Mouse (Mus musculus): Measurements from ENCODE around the gene Phlpp1. TPM values are rescaled to one million over a fixed set of nuclear protein-coding genes. Genes with fewer than 3 reads are reported as not detected.

Gene Phlpp1
- polyA plus RNA-seq, 1 experiment from 2014 or later = 0.73 TPM

GRCm38 (mm10) chr1:106275731-106276130 lies 104.2 kb downstream of the Phlpp1 start:
- H3K4me2 ChIP-seq (ENCODE audit: low read depth, low read length) = no peak overlapping the region
- TF ChIP-seq CTCF (IDR thresholded peaks at IDR 0.05; ENCODE audit: low read depth) (no peak), EP300 (IDR thresholded peaks at IDR 0.05; ENCODE audit: low read depth) (no peak)
- 81% methylated on average over 7 of the region's 7 CpGs for WGBS (ENCODE audit: insufficient replicate concordance)
- H3K4me3 ChIP-seq (ENCODE audit: low read depth, low read length) = no peak overlapping the region
- H3K9me3 ChIP-seq (ENCODE audit: low read length) = no peaks in the 10 kb centered on the region
- H3K36me3 ChIP-seq (replicated peaks; ENCODE audit: insufficient read depth, low read length) = no peaks in the 10 kb centered on the region
- ATAC-seq (no peak), DNase-seq (no peak)
- no peak overlapping the region for H3K9ac ChIP-seq (replicated peaks)
- H3K27ac ChIP-seq (ENCODE audit: low read depth) = no peak overlapping the region
- H3K27me3 ChIP-seq (ENCODE audit: insufficient read depth, low read length) = no peaks in the 10 kb centered on the region
- H3K4me1 ChIP-seq (ENCODE audit: insufficient read depth) = no peaks in the 10 kb centered on the region

GRCm38 (mm10) chr1:106276824-106277223 lies 105.3 kb downstream of the Phlpp1 start:
- H3K4me1 ChIP-seq (ENCODE audit: insufficient read depth) = no peaks in the 10 kb centered on the region
- H3K9ac ChIP-seq (replicated peaks) = no peak overlapping the region
- no peaks in the 10 kb centered on the region for H3K9me3 ChIP-seq (ENCODE audit: low read length)
- DNase-seq (no peak), ATAC-seq (no peak)
- no peak overlapping the region for H3K27ac ChIP-seq (ENCODE audit: low read depth)
- WGBS (ENCODE audit: insufficient replicate concordance) = 45% methylated on average over 1 of the region's 1 CpGs
- no peaks in the 10 kb centered on the region for H3K36me3 ChIP-seq (replicated peaks; ENCODE audit: insufficient read depth, low read length)
- no peak overlapping the region for H3K4me3 ChIP-seq (ENCODE audit: low read depth, low read length)
- no peak overlapping the region for H3K4me2 ChIP-seq (ENCODE audit: low read depth, low read length)
- H3K27me3 ChIP-seq (ENCODE audit: insufficient read depth, low read length) = no peaks in the 10 kb centered on the region
- no peak for TF ChIP-seq EP300 (IDR thresholded peaks at IDR 0.05; ENCODE audit: low read depth)
- no peak for TF ChIP-seq CTCF (IDR thresholded peaks at IDR 0.05; ENCODE audit: low read depth)

- no peaks in the 10 kb centered on the region for H3K27me3 ChIP-seq (ENCODE audit: insufficient read depth, low read length)
- DNase-seq (no peak), ATAC-seq (no peak)
- no peak overlapping the region for H3K9ac ChIP-seq (replicated peaks)
- H3K4me1 ChIP-seq (ENCODE audit: insufficient read depth) = no peaks in the 10 kb centered on the region
- H3K9me3 ChIP-seq (ENCODE audit: low read length) = no peaks in the 10 kb centered on the region
- no peak overlapping the region for H3K4me2 ChIP-seq (ENCODE audit: low read depth, low read length)
- WGBS (ENCODE audit: insufficient replicate concordance) = 61% methylated on average over 4 of the region's 4 CpGs
- no peak overlapping the region for H3K4me3 ChIP-seq (ENCODE audit: low read depth, low read length)
- TF ChIP-seq CTCF (IDR thresholded peaks at IDR 0.05; ENCODE audit: low read depth) (no peak), EP300 (IDR thresholded peaks at IDR 0.05; ENCODE audit: low read depth) (no peak)
- H3K27ac ChIP-seq (ENCODE audit: low read depth) = no peak overlapping the region
- H3K36me3 ChIP-seq (replicated peaks; ENCODE audit: insufficient read depth, low read length) = no peaks in the 10 kb centered on the region
Observed at GRCm38 (mm10) chr1:106277286-106277685, 105.7 kb downstream of the Phlpp1 start.

- H3K4me2 ChIP-seq (ENCODE audit: low read depth, low read length) = no peak overlapping the region
- TF ChIP-seq EP300 (IDR thresholded peaks at IDR 0.05; ENCODE audit: low read depth) (no peak), CTCF (IDR thresholded peaks at IDR 0.05; ENCODE audit: low read depth) (no peak)
Observed at GRCm38 (mm10) chr1:106278552-106279060, 107.1 kb downstream of the Phlpp1 start.

GRCm38 (mm10) chr1:106279404-106280123 lies 108.0 kb downstream of the Phlpp1 start:
- DNase-seq (no peak), ATAC-seq (no peak)
- H3K4me3 ChIP-seq (ENCODE audit: low read depth, low read length) = no peak overlapping the region
- no peak overlapping the region for H3K27ac ChIP-seq (ENCODE audit: low read depth)
- H3K9ac ChIP-seq (replicated peaks) = no peak overlapping the region
- no peak overlapping the region for H3K4me2 ChIP-seq (ENCODE audit: low read depth, low read length)
- H3K36me3 ChIP-seq (replicated peaks; ENCODE audit: insufficient read depth, low read length) = no peaks in the 10 kb centered on the region
- H3K4me1 ChIP-seq (ENCODE audit: insufficient read depth) = no peaks in the 10 kb centered on the region
- no peaks in the 10 kb centered on the region for H3K9me3 ChIP-seq (ENCODE audit: low read length)
- H3K27me3 ChIP-seq (ENCODE audit: insufficient read depth, low read length) = no peaks in the 10 kb centered on the region
- TF ChIP-seq EP300 (IDR thresholded peaks at IDR 0.05; ENCODE audit: low read depth) = no peak
- no peak for TF ChIP-seq CTCF (IDR thresholded peaks at IDR 0.05; ENCODE audit: low read depth)
- WGBS (ENCODE audit: insufficient replicate concordance) = 73% methylated on average over 2 of the region's 2 CpGs

More at GRCm38 (mm10) chr1:106278552-106279060, 107.1 kb downstream of the Phlpp1 start:
- Histone ChIP-seq H3K9ac (replicated peaks) (no peak overlapping the region), H3K4me3 (ENCODE audit: low read depth, low read length) (no peak overlapping the region), H3K36me3 (replicated peaks; ENCODE audit: insufficient read depth, low read length) (no peaks in the 10 kb centered on the region), H3K4me1 (ENCODE audit: insufficient read depth) (no peaks in the 10 kb centered on the region), H3K27me3 (ENCODE audit: insufficient read depth, low read length) (no peaks in the 10 kb centered on the region), H3K27ac (ENCODE audit: low read depth) (no peak overlapping the region), H3K9me3 (ENCODE audit: low read length) (no peaks in the 10 kb centered on the region)
- DNase-seq (no peak), ATAC-seq (no peak)
- WGBS (ENCODE audit: insufficient replicate concordance) = 79% methylated on average over 5 of the region's 5 CpGs

- H3K27me3 ChIP-seq (ENCODE audit: insufficient read depth, low read length) = no peaks in the 10 kb centered on the region
- no peak for DNase-seq
- TF ChIP-seq CTCF (IDR thresholded peaks at IDR 0.05; ENCODE audit: low read depth) (no peak), EP300 (IDR thresholded peaks at IDR 0.05; ENCODE audit: low read depth) (no peak)
- 74% methylated on average over 8 of the region's 8 CpGs for WGBS (ENCODE audit: insufficient replicate concordance)
- no peak overlapping the region for H3K9ac ChIP-seq (replicated peaks)
- peak; percentile 27; the same call in 1 of the 2 replicates for ATAC-seq
- H3K9me3 ChIP-seq (ENCODE audit: low read length) = no peaks in the 10 kb centered on the region
- H3K36me3 ChIP-seq (replicated peaks; ENCODE audit: insufficient read depth, low read length) = no peaks in the 10 kb centered on the region
- no peak overlapping the region for H3K4me2 ChIP-seq (ENCODE audit: low read depth, low read length)
- H3K27ac ChIP-seq (ENCODE audit: low read depth) = no peak overlapping the region
- no peak overlapping the region for H3K4me3 ChIP-seq (ENCODE audit: low read depth, low read length)
- no peaks in the 10 kb centered on the region for H3K4me1 ChIP-seq (ENCODE audit: insufficient read depth)
Observed at GRCm38 (mm10) chr1:106280171-106280913, 108.8 kb downstream of the Phlpp1 start.
